Mouse (Mus musculus): ENCODE results near the gene Zdhhc7. TPM values are rescaled to one million over a fixed set of nuclear protein-coding genes. Genes with fewer than 3 reads are reported as not detected.
A peak's percentile ranks its signal among the peaks of the same experiment; 100 is the strongest.

Gene Zdhhc7
- polyA plus RNA-seq (2014; fragmentation: Nextera tagmentation; extraction: Ambion mirVana), result 27.4 and 30.1 TPM in 2 replicates

DNA sequence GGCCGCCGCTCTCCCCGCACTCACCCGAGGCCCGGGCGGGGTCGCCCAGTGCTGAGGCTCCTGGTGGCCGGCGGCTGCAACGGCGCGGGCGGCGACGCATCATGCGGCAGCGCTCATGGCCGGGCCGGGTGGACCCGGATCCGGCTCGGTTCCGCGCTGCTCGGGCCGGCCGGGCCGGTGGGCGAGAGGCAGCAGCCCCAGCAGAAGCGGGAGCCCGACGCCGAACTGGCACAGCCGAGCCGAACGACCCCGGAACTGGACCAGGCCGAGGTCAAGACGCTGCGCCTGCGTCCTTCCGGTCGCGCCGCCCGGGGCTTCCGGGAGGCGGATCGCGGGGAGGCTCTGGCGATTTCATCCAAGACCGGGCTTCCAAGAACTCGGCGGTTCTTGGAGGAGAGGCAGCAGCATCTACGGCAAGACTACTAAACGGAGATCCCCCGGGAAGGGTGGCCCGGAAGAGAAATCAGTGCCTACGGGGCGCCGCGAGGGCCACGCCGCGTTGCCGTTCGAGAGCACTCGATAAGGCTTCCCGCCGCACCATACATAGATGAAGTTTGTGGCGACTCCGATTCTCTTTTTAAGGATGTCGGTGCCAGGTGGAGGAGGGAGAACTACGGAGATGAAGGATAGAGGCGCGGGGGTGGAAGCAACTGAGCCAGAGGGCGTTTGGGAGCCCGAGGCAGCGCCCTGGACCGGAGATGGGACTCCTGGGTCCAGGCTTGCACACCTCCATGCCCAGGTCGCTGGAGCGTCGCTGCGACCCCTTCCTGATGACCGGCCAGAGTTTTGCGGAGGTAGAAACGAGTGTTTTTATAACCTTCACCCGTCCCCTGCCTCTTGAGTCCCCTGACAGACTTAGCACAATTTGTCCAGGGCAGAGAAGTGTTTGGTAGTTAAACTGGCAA lies at the start of gene Zdhhc7:
TSS of gene Zdhhc7 (minus strand) at position 415 of the 905 bp plus-strand sequence.
- DNase-seq (ENCODE audit: low spot score) (peak; percentile 85), ATAC-seq (replicated peaks; ENCODE audit: low FRiP score) (peak; percentile 80)
- peak within 1 kb of the TSS; percentile 96 for H3K4me3 ChIP-seq (ENCODE audit: low read depth, low read length)
- H3K4me1 ChIP-seq (replicated peaks; ENCODE audit: control insufficient read depth, insufficient read depth, low read length), result peaks cover 12% of the 10 kb centered on the region
- no peaks in the 10 kb centered on the region; the same call in 1 of the 2 replicates for H3K36me3 ChIP-seq (ENCODE audit: control insufficient read depth, insufficient read depth, low read length)
- H3K27me3 ChIP-seq (replicated peaks; ENCODE audit: control insufficient read depth, insufficient read depth, low read length), result no peaks in the 10 kb centered on the region
- H3K9ac ChIP-seq (ENCODE audit: low read depth, low read length), result peak within 1 kb of the TSS; percentile 86
- H3K27ac ChIP-seq (ENCODE audit: low read depth, low read length), result peak within 1 kb of the TSS; percentile 64
- under 1% methylated on average over 88 of the region's 88 CpGs for WGBS
- no peaks in the 10 kb centered on the region for H3K9me3 ChIP-seq (ENCODE audit: control insufficient read depth, low read length)
- peak within 1 kb of the TSS; percentile 95 for H3K4me2 ChIP-seq

DNA sequence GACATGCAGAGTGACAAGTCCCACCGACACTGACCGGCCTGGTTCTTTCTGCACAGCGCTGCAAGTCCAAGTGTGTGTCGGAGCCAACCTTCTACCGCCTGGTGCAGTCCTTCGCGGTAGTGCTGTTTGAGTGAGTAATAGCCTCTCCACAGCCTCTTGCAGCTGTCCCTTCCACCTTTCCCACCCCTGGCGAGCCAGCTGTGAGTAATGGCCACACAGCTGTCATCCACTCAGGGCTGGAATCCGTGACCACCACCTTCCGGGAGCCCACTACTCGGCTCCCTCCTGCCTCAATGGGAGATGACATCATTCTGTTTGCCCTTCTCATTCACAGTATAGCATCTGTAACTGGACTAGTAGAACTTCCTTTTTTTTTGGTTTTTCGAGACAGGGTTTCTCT lies 48.7 kb upstream of the Zdhhc7 start:
- DNase-seq (ENCODE audit: low spot score), result no peak
- H3K4me3 ChIP-seq (ENCODE audit: low read depth, low read length), result no peak overlapping the region
- 0 out of 2 replicates have a peak, but pooled peaks cover 3% of the 10 kb centered on the region for H3K27me3 ChIP-seq (replicated peaks; ENCODE audit: control insufficient read depth, insufficient read depth, low read length)
- no peak overlapping the region for H3K4me2 ChIP-seq
- H3K36me3 ChIP-seq (ENCODE audit: control insufficient read depth, insufficient read depth, low read length), result no peaks in the 10 kb centered on the region
- 61% methylated on average over 12 of the region's 12 CpGs for WGBS
- H3K9me3 ChIP-seq (ENCODE audit: control insufficient read depth, low read length), result no peaks in the 10 kb centered on the region
- H3K4me1 ChIP-seq (replicated peaks; ENCODE audit: control insufficient read depth, insufficient read depth, low read length), result 0 out of 2 replicates have a peak, but pooled peaks cover 7% of the 10 kb centered on the region
- no peak for ATAC-seq (replicated peaks; ENCODE audit: low FRiP score)
- H3K9ac ChIP-seq (ENCODE audit: low read depth, low read length), result no peak overlapping the region
- H3K27ac ChIP-seq (ENCODE audit: low read depth, low read length), result no peak overlapping the region

DNA sequence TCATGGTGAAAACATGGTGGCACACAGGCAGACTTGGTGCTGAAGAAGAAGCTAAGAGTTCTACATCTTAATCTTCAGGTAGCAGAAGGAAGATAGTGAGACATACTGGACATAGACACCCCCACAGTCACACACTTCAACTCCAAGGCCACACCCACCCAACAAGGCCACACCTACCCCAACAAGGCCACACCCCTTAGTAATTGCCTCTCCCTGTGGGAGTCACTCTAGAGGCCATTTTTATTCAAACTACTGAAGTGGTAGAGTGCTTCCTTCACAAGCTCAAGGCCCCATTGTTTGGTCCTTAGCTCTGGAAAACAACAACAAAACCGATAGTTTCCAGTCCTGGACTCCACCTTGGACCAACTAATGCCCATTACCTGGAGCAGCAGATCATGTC lies 44.8 kb upstream of the Zdhhc7 start:
- Histone ChIP-seq H3K27ac (ENCODE audit: low read depth, low read length) (no peak overlapping the region), H3K9ac (ENCODE audit: low read depth, low read length) (no peak overlapping the region), H3K36me3 (ENCODE audit: control insufficient read depth, insufficient read depth, low read length) (no peaks in the 10 kb centered on the region), H3K4me1 (replicated peaks; ENCODE audit: control insufficient read depth, insufficient read depth, low read length) (no peaks in the 10 kb centered on the region), H3K4me3 (ENCODE audit: low read depth, low read length) (no peak overlapping the region), H3K9me3 (ENCODE audit: control insufficient read depth, low read length) (no peaks in the 10 kb centered on the region), H3K27me3 (replicated peaks; ENCODE audit: control insufficient read depth, insufficient read depth, low read length) (0 out of 2 replicates have a peak, but pooled peaks cover 3% of the 10 kb centered on the region), H3K4me2 (no peak overlapping the region)
- ATAC-seq (replicated peaks; ENCODE audit: low FRiP score), result no peak
- DNase-seq (ENCODE audit: low spot score), result no peak
- 68% methylated on average over 1 of the region's 1 CpGs for WGBS

DNA sequence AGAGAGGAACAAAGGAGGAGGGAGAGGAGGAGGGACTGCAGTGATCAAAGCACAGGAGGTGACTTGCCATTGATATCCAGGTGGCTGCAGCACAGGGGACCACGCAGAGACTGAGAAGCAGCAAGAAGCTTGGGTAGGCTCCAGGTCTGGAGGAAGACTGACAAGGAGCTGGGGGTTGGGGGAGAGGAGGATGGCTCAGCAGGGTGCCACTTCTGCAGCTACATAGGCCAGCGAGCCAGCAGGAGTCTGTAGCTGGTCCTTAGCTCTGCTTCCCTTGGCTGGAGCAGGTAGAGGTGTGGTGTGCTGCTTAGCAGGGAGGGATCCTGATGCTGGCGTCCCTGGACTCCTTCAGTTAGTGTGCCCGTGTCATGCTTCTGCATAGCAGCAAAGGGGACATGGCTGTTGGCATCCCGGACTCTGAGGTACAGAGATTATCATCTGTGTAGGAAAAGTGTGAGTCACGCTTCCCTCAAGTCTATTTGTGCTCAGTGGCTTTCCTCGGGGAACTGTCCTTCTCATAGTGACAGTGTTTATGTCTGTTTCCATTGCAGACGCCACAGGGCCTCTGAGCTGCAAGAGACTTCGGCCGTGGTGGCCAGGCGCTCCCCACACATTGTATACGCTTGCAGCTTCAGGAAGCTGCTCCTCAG lies 43.5 kb upstream of the Zdhhc7 start:
- Histone ChIP-seq H3K27ac (ENCODE audit: low read depth, low read length) (no peak overlapping the region), H3K27me3 (replicated peaks; ENCODE audit: control insufficient read depth, insufficient read depth, low read length) (no peaks in the 10 kb centered on the region), H3K4me1 (replicated peaks; ENCODE audit: control insufficient read depth, insufficient read depth, low read length) (no peaks in the 10 kb centered on the region; the same call in 1 of the 2 replicates), H3K4me3 (ENCODE audit: low read depth, low read length) (no peak overlapping the region), H3K9ac (ENCODE audit: low read depth, low read length) (no peak overlapping the region), H3K36me3 (ENCODE audit: control insufficient read depth, insufficient read depth, low read length) (no peaks in the 10 kb centered on the region), H3K9me3 (ENCODE audit: control insufficient read depth, low read length) (no peaks in the 10 kb centered on the region), H3K4me2 (no peak overlapping the region)
- no peak for ATAC-seq (replicated peaks; ENCODE audit: low FRiP score)
- no peak for DNase-seq (ENCODE audit: low spot score)
- WGBS, result 40% methylated on average over 12 of the region's 12 CpGs

DNA sequence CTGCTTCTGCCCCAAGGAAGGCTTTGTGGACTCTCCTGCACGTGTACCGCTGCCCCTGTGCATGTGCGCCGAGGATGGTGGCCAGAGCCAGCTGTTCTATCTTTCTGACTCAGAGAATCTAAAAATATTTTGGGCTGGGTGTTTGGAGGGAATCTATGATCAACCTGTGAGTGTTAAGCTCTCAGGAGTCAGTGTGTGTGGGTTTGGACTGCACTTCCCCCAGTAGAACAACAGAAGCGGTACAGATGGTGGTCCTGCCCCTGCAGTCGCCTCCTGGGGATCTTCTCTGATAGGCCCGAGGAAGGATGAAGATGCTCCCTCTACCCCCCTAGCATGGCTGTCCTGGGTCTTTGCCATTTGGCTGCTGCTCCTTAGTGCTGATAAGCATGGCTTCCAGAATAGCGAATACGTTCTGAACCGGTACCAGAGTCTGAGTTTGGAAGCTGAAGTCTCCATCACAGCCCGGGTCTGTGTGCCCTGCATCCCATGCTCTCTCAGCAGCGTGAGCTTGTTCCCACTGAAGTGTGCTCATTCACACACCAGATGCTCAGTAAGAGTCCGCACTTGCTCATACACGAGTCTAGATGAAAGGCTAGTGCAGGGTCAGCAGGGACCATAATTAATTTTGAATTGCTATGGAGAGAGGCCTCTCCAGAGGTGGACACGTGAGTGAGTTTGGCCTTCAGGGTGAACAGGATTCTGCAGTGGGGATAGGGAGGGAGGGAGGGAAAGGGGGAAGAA lies 42.8 kb upstream of the Zdhhc7 start:
- H3K9me3 ChIP-seq (ENCODE audit: control insufficient read depth, low read length), result no peaks in the 10 kb centered on the region
- no peak overlapping the region for H3K4me2 ChIP-seq
- no peak overlapping the region for H3K4me3 ChIP-seq (ENCODE audit: low read depth, low read length)
- H3K9ac ChIP-seq (ENCODE audit: low read depth, low read length), result no peak overlapping the region
- H3K27me3 ChIP-seq (replicated peaks; ENCODE audit: control insufficient read depth, insufficient read depth, low read length), result no peaks in the 10 kb centered on the region
- H3K36me3 ChIP-seq (ENCODE audit: control insufficient read depth, insufficient read depth, low read length), result no peaks in the 10 kb centered on the region
- 69% methylated on average over 15 of the region's 15 CpGs for WGBS
- no peaks in the 10 kb centered on the region; the same call in 1 of the 2 replicates for H3K4me1 ChIP-seq (replicated peaks; ENCODE audit: control insufficient read depth, insufficient read depth, low read length)
- no peak for ATAC-seq (replicated peaks; ENCODE audit: low FRiP score)
- no peak for DNase-seq (ENCODE audit: low spot score)
- H3K27ac ChIP-seq (ENCODE audit: low read depth, low read length), result no peak overlapping the region

DNA sequence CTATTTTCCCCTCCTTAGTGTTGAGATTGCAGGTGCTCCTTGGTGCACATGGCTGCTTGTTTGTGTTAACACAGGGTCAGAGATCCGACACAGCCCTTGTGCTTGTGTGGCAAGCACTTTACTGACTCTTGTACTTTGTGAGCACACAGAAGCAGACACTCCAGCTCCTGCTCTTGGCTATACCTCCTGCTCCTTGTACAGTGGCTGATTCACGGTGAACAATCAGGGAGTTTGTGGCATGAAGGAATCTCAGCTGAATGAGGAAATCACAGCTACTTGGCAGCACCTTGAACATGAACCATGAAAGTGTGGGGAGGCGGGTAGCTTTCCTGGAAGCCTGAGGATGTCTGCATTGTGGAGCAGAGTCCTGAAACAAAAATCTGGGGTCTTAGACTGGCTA lies 39.5 kb upstream of the Zdhhc7 start:
- no peak overlapping the region for H3K27ac ChIP-seq (ENCODE audit: low read depth, low read length)
- no peaks in the 10 kb centered on the region for H3K36me3 ChIP-seq (ENCODE audit: control insufficient read depth, insufficient read depth, low read length)
- no peaks in the 10 kb centered on the region for H3K9me3 ChIP-seq (ENCODE audit: control insufficient read depth, low read length)
- H3K27me3 ChIP-seq (replicated peaks; ENCODE audit: control insufficient read depth, insufficient read depth, low read length), result no peaks in the 10 kb centered on the region; the same call in 1 of the 2 replicates
- DNase-seq (ENCODE audit: low spot score) (no peak), ATAC-seq (replicated peaks; ENCODE audit: low FRiP score) (no peak)
- 69% methylated on average over 3 of the region's 3 CpGs for WGBS
- no peak overlapping the region for H3K4me3 ChIP-seq (ENCODE audit: low read depth, low read length)
- no peak overlapping the region for H3K9ac ChIP-seq (ENCODE audit: low read depth, low read length)
- H3K4me1 ChIP-seq (replicated peaks; ENCODE audit: control insufficient read depth, insufficient read depth, low read length), result no peaks in the 10 kb centered on the region; the same call in 1 of the 2 replicates
- no peak overlapping the region for H3K4me2 ChIP-seq

DNA sequence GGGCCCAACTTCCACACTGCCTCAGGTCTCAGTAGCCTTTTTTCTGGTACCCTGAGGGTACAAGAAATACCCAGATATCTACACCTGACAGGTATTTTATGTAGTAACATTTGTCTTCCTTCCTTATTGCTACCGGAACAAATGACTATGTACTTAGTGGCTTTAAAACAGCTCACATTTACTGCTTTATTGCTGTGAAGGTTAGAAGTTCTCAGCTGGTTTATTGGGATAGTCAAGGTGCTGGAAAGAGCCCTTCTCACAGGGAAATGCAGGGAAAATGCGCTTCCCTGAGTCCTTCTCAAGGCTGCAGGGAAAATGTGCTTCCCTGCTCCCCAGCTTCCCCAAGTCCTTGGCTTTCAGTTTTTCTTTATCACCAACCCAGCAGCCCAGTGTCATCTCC lies 37.7 kb upstream of the Zdhhc7 start:
- Histone ChIP-seq H3K9me3 (ENCODE audit: control insufficient read depth, low read length) (no peaks in the 10 kb centered on the region), H3K4me1 (replicated peaks; ENCODE audit: control insufficient read depth, insufficient read depth, low read length) (no peaks in the 10 kb centered on the region; the same call in 1 of the 2 replicates), H3K27me3 (replicated peaks; ENCODE audit: control insufficient read depth, insufficient read depth, low read length) (no peaks in the 10 kb centered on the region; the same call in 1 of the 2 replicates), H3K36me3 (ENCODE audit: control insufficient read depth, insufficient read depth, low read length) (no peaks in the 10 kb centered on the region), H3K9ac (ENCODE audit: low read depth, low read length) (no peak overlapping the region), H3K27ac (ENCODE audit: low read depth, low read length) (no peak overlapping the region), H3K4me3 (ENCODE audit: low read depth, low read length) (no peak overlapping the region), H3K4me2 (no peak overlapping the region)
- DNase-seq (ENCODE audit: low spot score), result no peak
- 81% methylated on average over 2 of the region's 2 CpGs for WGBS
- no peak for ATAC-seq (replicated peaks; ENCODE audit: low FRiP score)

DNA sequence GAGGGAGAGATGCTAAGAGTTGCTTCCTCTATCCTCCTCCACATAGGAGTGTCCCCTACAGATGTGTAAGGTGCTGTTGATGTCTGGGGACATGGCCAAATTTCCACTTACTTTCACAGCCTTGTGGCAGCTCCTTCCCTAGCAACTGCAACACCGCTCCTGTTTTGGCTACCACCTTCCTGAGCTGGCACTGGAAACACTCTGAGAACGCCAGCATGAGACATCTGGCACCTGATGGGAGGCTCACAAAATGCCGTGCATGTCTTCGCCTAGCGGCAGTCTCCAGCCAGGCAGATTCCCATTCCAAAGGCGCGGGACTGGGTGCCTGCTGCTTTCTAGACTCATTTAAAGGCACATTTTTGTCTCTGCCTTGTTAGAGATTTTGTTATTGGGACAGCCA lies 35.3 kb upstream of the Zdhhc7 start:
- no peak overlapping the region for H3K9ac ChIP-seq (ENCODE audit: low read depth, low read length)
- H3K27me3 ChIP-seq (replicated peaks; ENCODE audit: control insufficient read depth, insufficient read depth, low read length), result peaks cover 2% of the 10 kb centered on the region; the same call in 1 of the 2 replicates
- DNase-seq (ENCODE audit: low spot score) (no peak), ATAC-seq (replicated peaks; ENCODE audit: low FRiP score) (no peak)
- H3K36me3 ChIP-seq (ENCODE audit: control insufficient read depth, insufficient read depth, low read length), result no peaks in the 10 kb centered on the region
- H3K4me3 ChIP-seq (ENCODE audit: low read depth, low read length), result no peak overlapping the region
- H3K9me3 ChIP-seq (ENCODE audit: control insufficient read depth, low read length), result no peaks in the 10 kb centered on the region
- no peak overlapping the region for H3K27ac ChIP-seq (ENCODE audit: low read depth, low read length)
- no peak overlapping the region for H3K4me2 ChIP-seq
- WGBS, result 66% methylated on average over 7 of the region's 7 CpGs
- H3K4me1 ChIP-seq (replicated peaks; ENCODE audit: control insufficient read depth, insufficient read depth, low read length), result no peaks in the 10 kb centered on the region; the same call in 1 of the 2 replicates

Data from liver, embryonic 11.5 days (tissue).